Mouse (Mus musculus) fat pad, adult 2 months (tissue): ENCODE measurements around the gene Ccn2.

Experiments used
- DNase-seq: peaks from one replicate; pipeline ENCODE4 v3.0.0-alpha.2; 2011; ENCODE audit warnings: low read depth, low spot score; ENCODE audit errors: extremely low read depth

The Ccn2 gene

DNA sequence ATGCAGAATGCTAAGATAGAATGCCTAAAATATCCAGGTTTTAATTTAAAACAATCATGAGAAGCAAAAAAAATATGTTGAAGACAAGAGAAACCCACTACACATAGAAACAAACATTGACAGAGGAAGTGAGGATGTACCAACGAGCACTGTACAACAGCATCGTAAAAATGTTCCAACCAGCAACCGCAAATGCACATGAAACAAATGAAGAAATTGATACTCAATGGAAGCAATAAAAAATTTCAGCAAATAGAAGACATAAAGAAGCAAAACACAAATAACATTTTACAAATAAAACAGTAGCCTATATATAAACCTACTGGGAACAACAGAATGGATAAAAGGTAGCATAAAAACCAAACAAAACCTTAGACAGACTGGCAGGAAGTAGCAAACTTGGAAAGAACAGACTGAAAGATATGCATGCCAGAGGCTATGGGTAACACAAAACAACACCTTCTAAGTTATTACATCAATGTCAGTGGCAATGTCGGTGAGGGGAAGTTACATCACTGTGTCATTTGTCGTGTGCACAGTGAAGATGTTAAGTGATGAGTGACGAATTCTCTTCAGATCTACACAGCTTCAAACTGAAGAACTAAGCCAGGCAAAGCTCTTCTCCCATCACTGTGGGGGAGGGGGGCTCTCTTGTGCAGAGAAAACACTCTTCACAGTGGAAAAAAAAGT is 45.1 kb downstream of the Ccn2 start:
- DNase-seq: no peak

DNA sequence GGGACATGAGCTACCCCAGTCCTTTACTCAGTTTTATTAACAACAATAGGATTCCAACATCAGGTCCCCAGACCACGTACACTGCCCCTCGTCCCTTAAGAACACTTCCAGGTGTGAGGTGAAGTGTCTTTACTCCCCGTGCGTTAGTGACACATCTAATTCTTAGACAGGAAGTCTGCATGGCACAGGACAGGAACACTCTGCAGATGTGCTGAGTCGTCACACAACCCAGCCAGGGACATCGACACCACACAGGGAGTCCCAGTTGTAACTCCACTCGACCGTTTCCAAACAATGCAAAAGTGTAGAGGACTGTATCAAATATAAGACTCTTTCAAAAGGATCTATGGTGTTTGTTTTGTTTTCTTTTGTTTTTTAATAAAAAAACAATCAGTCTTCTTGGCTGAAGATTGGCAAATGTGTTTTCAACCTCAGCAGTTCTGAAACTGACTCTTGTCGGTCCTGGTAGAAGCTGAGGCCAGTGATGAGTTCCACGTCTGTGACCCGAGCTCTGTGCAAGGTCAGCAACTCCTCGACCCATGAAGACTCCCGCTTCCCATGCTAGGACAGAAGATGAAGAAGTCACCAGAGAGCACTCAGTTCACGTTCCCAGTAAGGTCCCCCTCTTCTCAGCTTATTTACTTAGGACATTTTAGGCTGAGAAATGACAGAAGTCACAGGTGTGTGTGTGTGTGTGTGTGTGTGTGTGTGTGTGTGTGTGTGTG is 46.3 kb downstream of the Ccn2 start:
- DNase-seq: no peak

DNA sequence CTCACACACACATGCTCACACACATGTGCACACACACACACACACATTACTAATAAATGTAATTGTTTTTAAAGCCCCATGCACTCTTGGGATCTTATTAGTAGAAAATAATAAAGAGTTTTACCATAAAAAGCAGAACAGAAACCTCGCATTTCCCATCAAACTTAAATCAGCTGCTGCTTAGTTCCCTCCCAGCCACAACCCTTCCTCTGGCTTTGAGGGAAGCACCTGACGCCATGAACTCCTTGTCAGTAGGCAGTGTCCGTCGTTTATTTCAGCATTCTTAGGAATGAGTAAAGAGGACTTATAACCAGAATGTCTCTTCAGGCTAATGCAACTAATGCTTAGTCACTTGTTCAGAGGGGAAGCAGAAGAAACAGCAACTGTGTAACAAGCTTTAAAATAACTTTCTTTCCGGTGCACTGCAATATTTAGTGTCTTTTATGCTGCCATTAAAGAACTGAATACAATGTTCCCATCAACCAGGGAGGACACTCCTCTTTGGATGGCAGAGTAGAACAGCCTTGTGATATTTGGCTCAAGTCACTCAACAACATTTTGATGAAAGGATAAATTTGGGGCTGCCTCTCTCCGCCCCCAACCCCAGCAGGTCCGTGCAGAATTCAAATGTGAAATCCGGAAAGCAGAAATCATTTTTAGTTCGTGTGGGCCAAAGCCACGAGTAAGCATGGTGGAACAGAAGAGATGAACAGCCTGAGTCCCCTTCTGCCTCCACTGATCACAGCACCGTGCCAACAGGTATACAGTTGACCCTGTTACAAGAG is 47.7 kb downstream of the Ccn2 start:
- no peak for DNase-seq

- no peak for DNase-seq
Measured at GRCm38 (mm10) chr10:24645169-24645568, 49.9 kb downstream of the Ccn2 start.
